Mouse (Mus musculus): Measurements from ENCODE around the gene Lsamp.

Lsamp gene

DNA sequence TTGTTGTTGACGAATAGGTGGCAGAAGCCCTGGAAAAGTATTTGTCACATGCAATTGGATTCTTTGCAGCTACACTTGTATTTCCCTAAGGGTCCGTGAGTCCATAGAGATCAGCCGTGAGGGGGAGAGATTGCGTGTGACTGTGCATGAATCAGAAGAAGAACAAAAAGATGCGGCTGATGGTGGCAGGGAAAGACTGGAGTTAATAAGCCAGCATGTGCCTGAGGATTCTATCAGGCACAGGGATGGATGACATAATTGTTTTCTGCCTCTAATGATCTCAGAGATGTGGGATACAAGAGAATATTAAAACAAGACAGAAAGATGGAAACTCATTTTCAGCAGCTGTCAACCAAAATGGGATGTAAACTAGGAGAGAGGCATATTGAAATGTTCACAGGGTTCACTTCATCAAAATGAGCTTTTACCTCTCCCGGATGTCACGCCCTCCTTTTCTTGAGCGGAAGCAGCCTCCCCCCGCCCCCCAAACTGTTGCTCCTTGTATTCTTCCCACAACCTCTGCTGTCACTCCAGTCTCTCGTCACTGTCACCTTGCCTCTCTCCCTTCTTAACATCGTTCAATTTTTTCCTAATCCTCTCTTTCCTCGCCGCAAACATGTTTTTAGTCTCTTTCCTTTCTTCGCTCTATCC is 2205.4 kb downstream of the Lsamp start:
- DNase-seq (ENCODE audit: extremely low spot score), result peak; percentile 40

GRCm38 (mm10) chr16:42190114-42191045 is 2206.2 kb downstream of the Lsamp start:
- peak; percentile 89 for DNase-seq (ENCODE audit: extremely low spot score)
